Mouse (Mus musculus): Measurements from ENCODE around the gene Spsb4. TPM values are rescaled to one million over a fixed set of nuclear protein-coding genes. Genes with fewer than 3 reads are reported as not detected.

Spsb4 gene
- total RNA-seq (2022) = under 1 TPM; 0.74 to 0.98 (median 0.85) TPM

- DNase-seq = peak; percentile 68
These were observed at the start of gene Spsb4 for GRCm38 (mm10) chr9:97018677-97019147. Spsb4 (minus strand) TSS chr9:97018843.

GRCm38 (mm10) chr9:97067761-97068160, 49.1 kb upstream of the Spsb4 start:
- DNase-seq = no peak

- no peak for DNase-seq
These were observed 47.2 kb upstream of the Spsb4 start for GRCm38 (mm10) chr9:97065885-97066284.

- DNase-seq = no peak
These were observed 46.6 kb upstream of the Spsb4 start for GRCm38 (mm10) chr9:97065216-97065615.

GRCm38 (mm10) chr9:97064161-97064560, 45.5 kb upstream of the Spsb4 start:
- DNase-seq = no peak

GRCm38 (mm10) chr9:97061696-97062095, 43.1 kb upstream of the Spsb4 start:
- no peak for DNase-seq

- DNase-seq = no peak
These were observed 38.1 kb upstream of the Spsb4 start for GRCm38 (mm10) chr9:97056541-97057338.

GRCm38 (mm10) chr9:97055906-97056305, 37.3 kb upstream of the Spsb4 start:
- no peak for DNase-seq

GRCm38 (mm10) chr9:97051176-97051575, 32.5 kb upstream of the Spsb4 start:
- DNase-seq = no peak

GRCm38 (mm10) chr9:97046240-97046639, 27.6 kb upstream of the Spsb4 start:
- DNase-seq = no peak

- DNase-seq = no peak
These were observed 23.0 kb upstream of the Spsb4 start for GRCm38 (mm10) chr9:97041633-97042032.

GRCm38 (mm10) chr9:97038010-97038409, 19.4 kb upstream of the Spsb4 start:
- DNase-seq = peak; percentile 19

GRCm38 (mm10) chr9:97036656-97037055, 18.0 kb upstream of the Spsb4 start:
- no peak for DNase-seq

- no peak for DNase-seq
These were observed 8.7 kb upstream of the Spsb4 start for GRCm38 (mm10) chr9:97027361-97027760.

GRCm38 (mm10) chr9:97026006-97026405, 7.4 kb upstream of the Spsb4 start:
- DNase-seq = no peak

GRCm38 (mm10) chr9:97024451-97024850, 5.8 kb upstream of the Spsb4 start:
- DNase-seq = no peak

GRCm38 (mm10) chr9:97022948-97023347, 4.3 kb upstream of the Spsb4 start:
- DNase-seq = no peak

- DNase-seq = no peak
These were observed 3.7 kb upstream of the Spsb4 start for GRCm38 (mm10) chr9:97022371-97022770.

- DNase-seq = no peak
These were observed 1.5 kb upstream of the Spsb4 start for GRCm38 (mm10) chr9:97020152-97020551.

- no peak for DNase-seq
These were observed 1.0 kb upstream of the Spsb4 start for GRCm38 (mm10) chr9:97019686-97020085.

- DNase-seq = no peak
These were observed 588 bp upstream of the Spsb4 start for GRCm38 (mm10) chr9:97019231-97019630.

- DNase-seq = peak; percentile 19
These were observed 617 bp downstream of the Spsb4 start for GRCm38 (mm10) chr9:97017811-97018641.

GRCm38 (mm10) chr9:97017121-97017810, 1.4 kb downstream of the Spsb4 start:
- DNase-seq = no peak

Data from adrenal gland, adult 8-10 months (tissue).